Mouse (Mus musculus) kidney, adult 2 months (tissue): ENCODE measurements around the gene Tuba1c.

ENCODE experiments used
- CTCF ChIP-seq: fragments of 200-500 bp; conservative IDR thresholded peaks from 2 replicates; pipeline ENCODE4 v1.5.1; 2011; ENCODE audit warnings: low read depth, mild to moderate bottlenecking, control low read depth, low read length, moderate library complexity, mixed read lengths; ENCODE audit not compliant: insufficient read depth, insufficient read length
- POLR2A ChIP-seq: fragments of 200-500 bp; IDR thresholded peaks from one replicate; pipeline ENCODE4 v1.6.1; 2011; ENCODE audit warnings: low read depth, low read length, control low read depth

DNA sequence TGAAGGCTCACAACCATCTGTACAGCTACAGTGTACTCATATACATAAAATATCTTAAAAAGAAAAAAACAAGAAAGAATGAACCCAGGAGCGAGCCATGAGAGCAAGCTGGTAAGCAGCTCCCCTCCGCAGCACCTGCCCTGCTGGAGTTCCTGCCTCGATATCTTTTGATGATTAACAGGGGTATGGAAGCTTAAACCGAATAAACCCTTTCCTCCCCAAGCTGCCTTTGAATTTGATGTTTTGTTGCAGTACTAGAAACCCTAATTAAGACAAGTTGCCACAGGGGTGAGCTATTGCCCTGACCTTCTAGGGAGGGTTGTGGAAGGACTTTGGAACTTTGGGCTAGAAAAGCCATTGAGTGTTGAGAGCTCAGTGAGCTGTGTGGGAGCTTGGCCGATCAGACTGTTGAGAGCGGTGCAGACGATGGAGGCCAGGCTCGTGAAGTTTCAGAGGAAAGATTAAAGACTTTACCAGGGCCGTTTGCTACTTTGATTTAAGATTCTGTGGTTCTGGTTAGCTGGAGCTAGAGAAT lies 15.1 kb upstream of the Tuba1c start:
- TF ChIP-seq CTCF (no peak), POLR2A (no peak)
